Mouse (Mus musculus): ENCODE results near the gene Kcnb1. TPM values are rescaled to one million over a fixed set of nuclear protein-coding genes. Genes with fewer than 3 reads are reported as not detected.

Gene Kcnb1
- polyA plus RNA-seq, 2 experiments, result 0.03 to 0.15 TPM

DNA sequence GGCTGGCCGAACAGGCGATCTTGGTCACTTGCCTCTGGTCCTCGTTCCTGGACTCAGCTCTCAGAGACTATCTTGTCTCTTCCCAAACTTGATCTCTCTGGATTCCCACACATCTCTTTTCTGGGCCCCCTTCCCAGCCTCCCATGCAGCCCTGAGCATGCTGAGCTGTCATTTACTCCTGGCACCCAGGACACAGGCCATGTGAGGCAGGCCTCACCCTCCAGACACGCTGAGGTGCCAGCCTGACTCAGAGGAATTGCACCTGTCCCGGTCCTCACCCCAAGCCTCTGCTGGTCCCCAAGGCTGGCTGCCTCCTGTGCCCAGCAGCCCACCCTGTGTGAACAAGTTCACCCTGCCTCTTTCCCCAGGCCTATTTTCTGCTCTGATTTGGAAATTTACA lies 2.8 kb downstream of the Kcnb1 start:
- no peaks in the 10 kb centered on the region for H3K9me3 ChIP-seq (ENCODE audit: control insufficient read depth, low read length)
- H3K27me3 ChIP-seq (ENCODE audit: control insufficient read depth, insufficient read depth, low read length), result peaks cover 45% of the 10 kb centered on the region
- no peaks in the 10 kb centered on the region for H3K4me1 ChIP-seq (replicated peaks; ENCODE audit: control insufficient read depth in 2 of 2, insufficient read depth in 2 of 2, low read length in 1 of 2)
- WGBS (ENCODE audit: insufficient replicate concordance), result 66% methylated on average over 5 of the region's 5 CpGs
- H3K36me3 ChIP-seq (replicated peaks; ENCODE audit: control insufficient read depth, insufficient read depth, low read depth), result no peaks in the 10 kb centered on the region
- DNase-seq (ENCODE audit: low read depth in 3 of 3, low spot score in 3 of 3) (no peak), ATAC-seq (ENCODE audit: insufficient read depth) (no peak)
- no peak overlapping the region for H3K4me2 ChIP-seq (ENCODE audit: low read depth)
- H3K9ac ChIP-seq (replicated peaks), result no peak overlapping the region
- H3K4me3 ChIP-seq (ENCODE audit: insufficient read depth in 1 of 2, low read depth in 2 of 2, low read length in 2 of 2), result no peak overlapping the region
- H3K27ac ChIP-seq, result no peak overlapping the region
- TF ChIP-seq CTCF (IDR thresholded peaks at IDR 0.05; ENCODE audit: low read depth) (no peak), EP300 (IDR thresholded peaks at IDR 0.05; ENCODE audit: low read depth) (no peak)

DNA sequence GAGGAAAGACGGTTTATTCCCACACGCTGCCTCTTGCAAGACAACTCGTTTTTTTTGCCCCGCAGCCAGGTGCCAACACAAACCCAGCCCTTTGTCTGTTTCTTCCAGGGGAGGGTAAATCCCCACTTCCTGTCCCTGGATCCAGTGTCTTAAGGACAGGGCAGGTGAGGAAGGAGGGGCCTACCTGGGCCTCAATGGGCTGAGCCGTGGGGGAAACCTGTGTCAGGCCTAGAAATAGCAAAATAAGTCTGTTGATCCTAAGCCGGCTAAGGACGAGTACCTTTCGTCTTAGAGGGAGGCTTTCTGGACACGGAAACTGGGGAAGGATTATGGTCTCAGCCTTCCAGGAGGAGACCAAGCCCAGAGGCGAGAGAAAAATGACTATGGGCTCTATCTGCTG lies 3.4 kb downstream of the Kcnb1 start:
- WGBS (ENCODE audit: insufficient replicate concordance), result 41% methylated on average over 10 of the region's 10 CpGs
- Histone ChIP-seq H3K9me3 (ENCODE audit: control insufficient read depth, low read length) (no peaks in the 10 kb centered on the region), H3K4me2 (ENCODE audit: low read depth) (no peak overlapping the region), H3K27ac (no peak overlapping the region), H3K27me3 (ENCODE audit: control insufficient read depth, insufficient read depth, low read length) (peaks cover 43% of the 10 kb centered on the region), H3K36me3 (replicated peaks; ENCODE audit: control insufficient read depth, insufficient read depth, low read depth) (no peaks in the 10 kb centered on the region), H3K4me3 (ENCODE audit: insufficient read depth in 1 of 2, low read depth in 2 of 2, low read length in 2 of 2) (no peak overlapping the region), H3K9ac (replicated peaks) (no peak overlapping the region), H3K4me1 (replicated peaks; ENCODE audit: control insufficient read depth in 2 of 2, insufficient read depth in 2 of 2, low read length in 1 of 2) (no peaks in the 10 kb centered on the region)
- DNase-seq (ENCODE audit: low read depth in 3 of 3, low spot score in 3 of 3) (no peak), ATAC-seq (ENCODE audit: insufficient read depth) (no peak)
- TF ChIP-seq EP300 (IDR thresholded peaks at IDR 0.05; ENCODE audit: low read depth) (no peak), CTCF (IDR thresholded peaks at IDR 0.05; ENCODE audit: low read depth) (no peak)

- Histone ChIP-seq H3K27me3 (ENCODE audit: control insufficient read depth, insufficient read depth, low read length) (peaks cover 38% of the 10 kb centered on the region), H3K4me1 (replicated peaks; ENCODE audit: control insufficient read depth in 2 of 2, insufficient read depth in 2 of 2, low read length in 1 of 2) (no peaks in the 10 kb centered on the region), H3K4me3 (ENCODE audit: insufficient read depth in 1 of 2, low read depth in 2 of 2, low read length in 2 of 2) (no peak overlapping the region), H3K36me3 (replicated peaks; ENCODE audit: control insufficient read depth, insufficient read depth, low read depth) (no peaks in the 10 kb centered on the region), H3K9ac (replicated peaks) (no peak overlapping the region), H3K27ac (no peak overlapping the region), H3K4me2 (ENCODE audit: low read depth) (no peak overlapping the region), H3K9me3 (ENCODE audit: control insufficient read depth, low read length) (no peaks in the 10 kb centered on the region)
- TF ChIP-seq CTCF (IDR thresholded peaks at IDR 0.05; ENCODE audit: low read depth) (no peak), EP300 (IDR thresholded peaks at IDR 0.05; ENCODE audit: low read depth) (no peak)
- no peak for ATAC-seq (ENCODE audit: insufficient read depth)
- no peak for DNase-seq (ENCODE audit: low read depth in 3 of 3, low spot score in 3 of 3)
- 49% methylated on average over 13 of the region's 13 CpGs for WGBS (ENCODE audit: insufficient replicate concordance)
Observed at GRCm38 (mm10) chr2:167186003-167186402, 4.0 kb downstream of the Kcnb1 start.

DNA sequence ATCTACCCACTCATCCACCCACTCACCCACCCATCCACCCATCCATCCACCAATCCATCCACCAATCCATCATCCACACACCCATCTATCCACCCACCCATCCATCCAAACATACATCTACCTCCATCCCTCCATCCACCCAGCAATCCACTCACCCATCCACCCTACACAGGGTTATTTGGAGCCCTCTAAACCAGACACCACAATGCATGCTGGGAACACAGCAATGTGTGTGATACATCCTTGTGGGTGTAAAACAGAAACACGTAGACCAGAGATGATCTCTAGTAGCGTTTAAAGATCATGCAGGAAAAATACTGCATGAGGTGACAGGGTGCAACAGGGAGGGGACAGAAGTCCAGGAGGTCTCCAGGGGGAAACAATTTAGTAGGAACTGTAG lies 4.5 kb downstream of the Kcnb1 start:
- H3K4me1 ChIP-seq (replicated peaks; ENCODE audit: control insufficient read depth in 2 of 2, insufficient read depth in 2 of 2, low read length in 1 of 2), result no peaks in the 10 kb centered on the region
- ATAC-seq (ENCODE audit: insufficient read depth) (no peak), DNase-seq (ENCODE audit: low read depth in 3 of 3, low spot score in 3 of 3) (no peak)
- no peak for TF ChIP-seq CTCF (IDR thresholded peaks at IDR 0.05; ENCODE audit: low read depth)
- no peak for TF ChIP-seq EP300 (IDR thresholded peaks at IDR 0.05; ENCODE audit: low read depth)
- H3K36me3 ChIP-seq (replicated peaks; ENCODE audit: control insufficient read depth, insufficient read depth, low read depth), result no peaks in the 10 kb centered on the region
- H3K4me2 ChIP-seq (ENCODE audit: low read depth), result no peak overlapping the region
- H3K4me3 ChIP-seq (ENCODE audit: insufficient read depth in 1 of 2, low read depth in 2 of 2, low read length in 2 of 2), result no peak overlapping the region
- H3K9ac ChIP-seq (replicated peaks), result no peak overlapping the region
- 45% methylated on average over 2 of the region's 2 CpGs for WGBS (ENCODE audit: insufficient replicate concordance)
- no peak overlapping the region for H3K27ac ChIP-seq
- peaks cover 32% of the 10 kb centered on the region for H3K27me3 ChIP-seq (ENCODE audit: control insufficient read depth, insufficient read depth, low read length)
- H3K9me3 ChIP-seq (ENCODE audit: control insufficient read depth, low read length), result no peaks in the 10 kb centered on the region

DNA sequence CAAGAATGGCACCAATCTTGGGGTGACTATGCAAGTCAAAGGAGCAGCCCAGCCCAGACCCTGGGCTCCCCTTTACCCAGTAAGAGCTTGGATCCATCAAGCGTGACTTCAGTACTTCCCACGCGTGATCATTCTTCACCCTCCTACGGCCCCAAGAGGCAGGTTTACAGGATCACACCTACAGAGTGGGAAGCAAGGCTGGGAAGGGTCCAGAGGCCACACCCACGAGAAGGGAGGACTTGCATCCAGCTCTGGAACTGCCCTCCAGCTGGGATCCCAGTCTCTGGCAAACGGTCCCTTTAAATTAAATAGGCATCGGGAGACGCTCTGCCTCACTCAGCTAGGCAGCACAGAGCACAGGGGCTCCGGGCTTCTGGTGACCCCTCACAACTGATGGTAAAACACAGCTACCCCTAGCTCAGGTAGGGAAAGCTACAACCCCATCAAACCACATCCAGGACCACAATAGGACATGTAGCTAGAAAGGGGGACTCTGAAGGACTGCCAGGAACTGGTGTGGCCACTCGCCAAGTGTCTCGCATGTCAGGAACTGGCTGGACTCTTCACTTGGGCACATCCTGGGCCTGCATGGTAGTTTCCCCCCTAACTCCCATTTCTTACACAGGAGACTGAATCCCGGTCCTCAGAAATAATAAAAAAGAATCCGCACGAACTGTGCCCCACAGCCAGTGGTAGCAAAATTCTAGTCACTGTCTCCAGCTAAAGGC lies 8.1 kb downstream of the Kcnb1 start:
- H3K36me3 ChIP-seq (replicated peaks; ENCODE audit: control insufficient read depth, insufficient read depth, low read depth), result no peaks in the 10 kb centered on the region
- H3K9ac ChIP-seq (replicated peaks), result no peak overlapping the region
- H3K4me1 ChIP-seq (replicated peaks; ENCODE audit: control insufficient read depth in 2 of 2, insufficient read depth in 2 of 2, low read length in 1 of 2), result no peaks in the 10 kb centered on the region
- TF ChIP-seq CTCF (IDR thresholded peaks at IDR 0.05; ENCODE audit: low read depth) (no peak), EP300 (IDR thresholded peaks at IDR 0.05; ENCODE audit: low read depth) (no peak)
- 68% methylated on average over 14 of the region's 14 CpGs for WGBS (ENCODE audit: insufficient replicate concordance)
- no peak overlapping the region for H3K4me2 ChIP-seq (ENCODE audit: low read depth)
- ATAC-seq (ENCODE audit: insufficient read depth), result no peak
- no peak overlapping the region for H3K4me3 ChIP-seq (ENCODE audit: insufficient read depth in 1 of 2, low read depth in 2 of 2, low read length in 2 of 2)
- DNase-seq (ENCODE audit: low read depth in 3 of 3, low spot score in 3 of 3), result no peak
- H3K27ac ChIP-seq, result no peak overlapping the region
- H3K9me3 ChIP-seq (ENCODE audit: control insufficient read depth, low read length), result no peaks in the 10 kb centered on the region
- no peaks in the 10 kb centered on the region for H3K27me3 ChIP-seq (ENCODE audit: control insufficient read depth, insufficient read depth, low read length)
